Mouse (Mus musculus): ENCODE measurements at regions not wholly inside any gene's neighbourhood (a gene's known extent, or its start where the extent isn't known, plus 50 kb on each side); places are given as distances from the start of the nearest gene placed in this dataset.

DNA sequence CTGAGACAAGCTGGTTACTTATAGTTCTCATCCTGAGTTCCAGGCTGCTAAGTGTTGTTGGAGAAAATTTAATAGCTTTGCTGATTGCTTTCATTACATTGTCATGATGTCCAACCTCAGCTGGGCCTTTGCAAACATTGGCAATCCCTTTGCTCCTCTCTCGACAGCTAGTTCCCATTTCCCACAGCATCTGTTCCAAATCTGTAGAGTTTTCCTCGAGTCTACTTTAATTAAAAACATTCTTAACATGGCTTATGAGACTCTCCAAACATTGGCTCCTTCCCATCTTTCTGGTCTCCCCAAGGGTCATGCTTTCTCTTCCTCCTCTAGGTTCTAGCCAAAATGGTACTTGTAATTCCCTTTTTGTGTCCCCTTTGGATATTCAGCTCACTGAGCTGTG, 672.6 kb upstream of the Gm8797 start:
- no peak for TF ChIP-seq POLR2A (IDR thresholded peaks at IDR 0.05; ENCODE audit: low read depth, low read length)
- no peak for TF ChIP-seq CTCF (IDR thresholded peaks at IDR 0.05; ENCODE audit: borderline replicate concordance, insufficient read depth, low read length)
